Mouse (Mus musculus) brain, embryonic 14.5 days (tissue): ENCODE measurements around the gene Pard3b.

Experiments used
- CTCF ChIP-seq: fragments of 200-500 bp; IDR thresholded peaks from 2 replicates; pipeline ENCODE4 v1.5.1; 2012; ENCODE audit warnings: inconsistent platforms, mild to moderate bottlenecking, moderate library complexity, borderline replicate concordance; ENCODE audit not compliant: insufficient read depth, insufficient read length; ENCODE audit errors: extremely low read depth
- POLR2A ChIP-seq: fragments of 200-500 bp; IDR thresholded peaks from 2 replicates; pipeline ENCODE4 v1.6.1; 2012; ENCODE audit warnings: mild to moderate bottlenecking, inconsistent platforms, borderline replicate concordance; ENCODE audit not compliant: poor library complexity, insufficient read depth, insufficient read length, severe bottlenecking; ENCODE audit errors: extremely low read depth

- TF ChIP-seq CTCF (no peak), POLR2A (no peak)
These were observed 739.7 kb downstream of the Pard3b start for GRCm38 (mm10) chr1:62378335-62378734.
